Mouse (Mus musculus) mesoderm, embryonic 11.5 days (tissue): ENCODE results near the gene Pou5f1.

ENCODE experiments used
- DNase-seq: peaks from one replicate; pipeline ENCODE4 v3.0.0-alpha.2; 2012; ENCODE audit warnings: low read depth, low spot score

The Pou5f1 gene

GRCm38 (mm10) chr17:35550143-35550494, 44.3 kb downstream of the Pou5f1 start:
- DNase-seq, result no peak

DNA sequence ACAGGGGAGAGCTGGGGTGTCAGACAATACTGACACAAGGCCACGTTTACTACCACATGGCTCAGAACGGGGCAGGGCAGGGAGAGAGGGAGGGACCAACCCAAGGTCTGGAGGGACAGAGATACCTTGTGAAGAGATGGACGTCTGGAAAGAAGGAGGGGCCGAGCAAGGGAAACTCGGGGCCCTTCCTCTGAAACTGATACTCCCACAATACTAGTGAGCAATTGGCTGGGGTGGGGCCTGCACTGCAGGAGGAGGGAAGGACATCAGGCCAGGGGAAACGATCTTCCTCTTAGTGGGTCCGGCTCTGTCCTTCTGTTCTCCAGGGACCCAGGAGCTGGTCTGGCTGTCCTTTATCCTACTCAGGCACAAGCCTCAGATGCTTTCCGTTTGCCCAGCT, 45.1 kb downstream of the Pou5f1 start:
- DNase-seq, result no peak

DNA sequence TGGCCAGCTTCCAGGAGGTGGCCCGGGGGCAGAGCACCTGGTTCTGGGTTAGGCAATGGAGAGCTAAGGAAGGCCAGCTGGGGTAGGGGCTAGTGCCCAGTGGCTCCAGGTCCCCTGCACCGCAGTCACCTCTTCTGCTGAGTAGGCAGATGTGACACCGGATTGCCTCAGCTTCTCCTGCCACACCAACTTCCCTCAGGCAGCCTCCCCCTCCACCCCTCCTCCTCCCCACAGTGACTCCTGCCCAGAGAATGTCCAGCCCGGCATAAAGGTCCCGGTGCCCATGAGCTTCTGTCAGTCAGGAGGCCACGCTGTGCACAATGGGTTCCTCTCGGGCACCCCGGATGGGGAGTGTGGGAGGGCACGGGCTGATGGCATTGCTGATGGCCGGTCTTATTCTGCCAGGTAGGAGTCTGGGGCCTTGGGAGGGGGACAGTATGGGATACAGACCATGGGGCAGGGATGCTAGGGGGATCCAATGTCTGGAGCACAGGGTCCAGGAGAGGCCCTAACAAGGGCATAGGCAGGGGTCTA, 46.1 kb downstream of the Pou5f1 start, which contains the start of gene Cdsn:
TSS of gene Cdsn (plus strand) at position 248 of the 534 bp plus-strand sequence.
- no peak for DNase-seq

GRCm38 (mm10) chr17:35554321-35554720, 48.5 kb downstream of the Pou5f1 start:
- no peak for DNase-seq

DNA sequence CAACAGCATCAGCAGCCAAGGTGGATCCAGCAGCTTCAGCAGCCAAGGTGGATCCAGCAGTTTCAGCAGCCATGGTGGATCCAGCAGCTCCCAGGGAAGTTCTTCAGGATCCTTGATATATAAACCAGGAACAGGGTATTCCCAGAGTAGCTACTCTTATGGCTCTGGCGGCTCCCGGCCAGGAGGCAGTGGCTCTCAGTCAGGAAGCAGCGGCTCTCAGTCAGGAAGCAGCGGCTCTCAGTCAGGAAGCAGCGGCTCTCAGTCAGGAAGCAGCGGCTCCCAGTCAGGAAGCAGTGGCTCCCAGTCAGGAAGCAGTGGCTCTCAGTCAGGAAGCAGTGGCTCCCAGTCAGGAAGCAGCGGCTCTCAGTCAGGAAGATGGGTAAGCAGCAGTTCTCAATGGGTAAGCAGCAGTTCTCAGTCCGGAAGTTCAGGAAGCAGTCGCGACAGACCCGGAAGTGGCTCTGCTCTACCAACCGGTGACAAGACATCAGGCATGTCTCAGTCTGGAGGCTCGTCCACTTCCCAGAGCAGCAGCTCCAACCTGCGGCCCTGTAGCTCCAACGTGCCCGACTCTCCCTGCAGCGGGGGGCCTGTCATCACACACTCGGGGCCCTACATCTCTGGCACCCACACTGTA, 49.1 kb downstream of the Pou5f1 start:
- DNase-seq, result no peak

- DNase-seq, result no peak
Measured at GRCm38 (mm10) chr17:35556186-35556765, 50.5 kb downstream of the Pou5f1 start.

DNA sequence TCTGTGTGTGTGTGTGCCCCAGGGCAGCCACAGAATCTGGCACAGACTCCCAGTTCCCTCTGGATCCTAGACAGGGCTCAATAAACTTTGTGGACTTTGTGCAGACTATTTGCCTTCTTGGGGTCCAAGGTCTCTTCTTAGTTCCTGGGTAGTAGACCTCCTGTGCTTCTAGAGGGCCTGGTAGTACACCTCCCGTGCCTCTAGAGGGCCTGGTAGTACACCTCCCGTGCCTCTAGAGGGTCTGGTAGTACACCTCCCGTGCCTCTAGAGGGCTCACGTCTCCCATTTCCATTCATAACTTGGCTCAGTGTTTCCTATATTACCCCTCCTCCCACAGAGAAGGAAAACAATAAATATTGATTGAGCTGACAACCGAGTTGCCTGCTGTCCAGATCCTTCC, 51.0 kb downstream of the Pou5f1 start:
- peak; percentile 57 for DNase-seq

GRCm38 (mm10) chr17:35557351-35557750, 51.5 kb downstream of the Pou5f1 start:
- DNase-seq, result no peak

DNA sequence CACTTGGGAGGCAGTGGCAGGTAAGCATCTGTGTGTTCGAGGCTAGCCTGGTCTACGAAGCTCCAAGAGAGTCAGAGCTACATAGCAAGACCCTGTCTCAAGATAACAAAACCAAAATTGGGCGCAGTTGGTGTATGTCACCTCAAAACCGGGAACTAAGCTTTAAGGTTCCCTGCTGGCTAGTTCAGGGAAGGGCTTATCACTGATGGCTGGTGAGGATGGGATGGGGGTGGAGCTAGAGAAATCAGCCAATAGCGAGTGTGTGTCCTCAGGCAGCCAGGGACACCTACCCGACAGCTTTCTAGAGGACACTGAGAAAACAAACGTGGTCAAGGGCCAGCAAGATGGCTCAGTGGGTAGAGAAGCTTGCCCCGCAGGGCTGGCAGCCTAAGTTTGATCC, 52.4 kb downstream of the Pou5f1 start:
- no peak for DNase-seq
